In the genomic region with DNA sequence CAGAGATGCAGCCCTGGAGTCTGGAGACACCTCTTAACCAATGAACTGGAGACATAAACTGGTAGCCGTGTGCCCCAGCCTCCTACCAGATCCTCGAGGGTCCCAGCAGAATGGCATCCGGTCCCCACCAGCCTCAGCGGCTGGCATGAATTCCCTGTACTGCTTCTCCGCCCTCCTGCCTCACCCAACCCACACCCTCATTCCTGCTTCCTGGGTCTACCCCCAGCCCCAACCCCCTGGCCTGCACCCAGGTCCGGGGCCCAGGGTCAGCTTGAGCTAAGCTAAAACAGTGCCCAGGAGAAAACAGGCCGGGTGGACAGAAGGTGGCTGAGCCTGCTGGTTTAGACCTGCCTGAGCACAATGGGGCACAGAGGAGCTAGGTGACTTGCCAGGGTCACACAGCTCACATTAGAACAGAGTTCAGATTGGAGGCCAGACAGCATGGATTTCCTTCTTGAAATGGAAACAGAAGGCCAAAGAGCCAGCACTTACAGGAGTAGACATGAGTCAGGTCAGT, we compare ENCODE assay signal across 7 mouse cellular contexts. TPM values are rescaled to one million over a fixed set of nuclear protein-coding genes. Genes with fewer than 3 reads are reported as not detected.
DNase-seq lines count a peak whose midpoint lies in the region; ATAC-seq and TF ChIP-seq lines count a peak whose summit lies in the region.

No protein-coding gene starts in this region.

- peak overlapping the region; percentile 6; the same call in 1 of the 2 replicates for H3K4me3 ChIP-seq in lung, embryonic 15.5 days
- no peak overlapping the region for H3K4me3 ChIP-seq in forebrain, embryonic 14.5 days (ENCODE audit: low read depth, low read length)
- H3K4me3 ChIP-seq in limb, embryonic 11.5 days (ENCODE audit: low read depth, low read length) = no peak overlapping the region
- no peak overlapping the region for H3K4me3 ChIP-seq in small intestine, adult 2 months (ENCODE audit: low read depth, low read length)

- H3K27me3 ChIP-seq in lung, embryonic 15.5 days = no peaks in the 10 kb centered on the region
- H3K27me3 ChIP-seq in forebrain, embryonic 14.5 days (replicated peaks; ENCODE audit: control insufficient read depth, insufficient read depth, low read length) = no peaks in the 10 kb centered on the region
- no peaks in the 10 kb centered on the region for H3K27me3 ChIP-seq in limb, embryonic 11.5 days (ENCODE audit: control insufficient read depth, insufficient read depth, low read length)
- H3K27me3 ChIP-seq in small intestine, adult 2 months (ENCODE audit: control insufficient read depth, insufficient read depth, low read length) = no peaks in the 10 kb centered on the region

- H3K9ac ChIP-seq in lung, embryonic 15.5 days = peak overlapping the region; percentile 14
- peak overlapping the region; percentile 45 for H3K9ac ChIP-seq in forebrain, embryonic 14.5 days (ENCODE audit: low read length)
- no peak overlapping the region for H3K9ac ChIP-seq in limb, embryonic 11.5 days (ENCODE audit: low read length)

- 37% methylated on average over 7 of the region's 7 CpGs for WGBS in lung, embryonic 15.5 days
- WGBS in forebrain, embryonic 14.5 days = 59% methylated on average over 7 of the region's 7 CpGs
- WGBS in limb, embryonic 11.5 days = 66% methylated on average over 7 of the region's 7 CpGs
- WGBS in small intestine, adult 2 months = 18% methylated on average over 7 of the region's 7 CpGs

- TF ChIP-seq POLR2A in small intestine, adult 2 months (IDR thresholded peaks at IDR 0.05; ENCODE audit: low read depth, low read length) = no peak

- no peak for TF ChIP-seq CTCF in small intestine, adult 2 months (IDR thresholded peaks at IDR 0.05; ENCODE audit: extremely low read depth, insufficient read length, insufficient replicate concordance, low read depth, low read length)

- H3K4me2 ChIP-seq in lung, embryonic 15.5 days = peak overlapping the region; percentile 46
- peak overlapping the region; percentile 31 for H3K4me2 ChIP-seq in forebrain, embryonic 14.5 days (ENCODE audit: low read length)
- H3K4me2 ChIP-seq in limb, embryonic 11.5 days (ENCODE audit: low read depth, severe bottlenecking) = peak overlapping the region; percentile 20; the same call in 1 of the 2 replicates

- 0 out of 2 replicates have a peak, but pooled peaks have one; percentile 3 for ATAC-seq in lung, embryonic 15.5 days (ENCODE audit: borderline replicate concordance, extremely low read depth, low FRiP score, low TSS enrichment)
- ATAC-seq in forebrain, embryonic 14.5 days = no peak
- no peak for ATAC-seq in limb, embryonic 11.5 days (ENCODE audit: insufficient number of reproducible peaks, low FRiP score, low TSS enrichment, low read depth)

- H3K27ac ChIP-seq in lung, embryonic 15.5 days = peak overlapping the region; percentile 86
- peak overlapping the region; percentile 71 for H3K27ac ChIP-seq in forebrain, embryonic 14.5 days (ENCODE audit: low read depth, low read length)
- H3K27ac ChIP-seq in limb, embryonic 11.5 days (replicated peaks; ENCODE audit: low read depth, low read length) = no peak overlapping the region; the same call in 1 of the 2 replicates
- H3K27ac ChIP-seq in small intestine, adult 2 months (ENCODE audit: insufficient read depth, low read depth, low read length) = 0 out of 2 replicates have a peak overlapping the region, but pooled peaks have one; percentile 0

- DNase-seq in lung, postnatal 36 days = no peak
- DNase-seq in forebrain, embryonic 14.5 days (ENCODE audit: low spot score) = no peak
- DNase-seq in limb, embryonic 11.5 days (ENCODE audit: low spot score) = no peak
- DNase-seq in adrenal gland, adult 18-20 months (ENCODE audit: low spot score in 2 of 2) = no peak
- no peak for DNase-seq in spleen, adult 12 weeks (ENCODE audit: low spot score)

- no peaks in the 10 kb centered on the region for H3K9me3 ChIP-seq in lung, embryonic 15.5 days
- H3K9me3 ChIP-seq in forebrain, embryonic 14.5 days (replicated peaks; ENCODE audit: control insufficient read depth, low read length) = no peaks in the 10 kb centered on the region
- H3K9me3 ChIP-seq in limb, embryonic 11.5 days (ENCODE audit: control insufficient read depth, low read length) = no peaks in the 10 kb centered on the region

- peaks cover 53% of the 10 kb centered on the region for H3K4me1 ChIP-seq in lung, embryonic 15.5 days
- H3K4me1 ChIP-seq in forebrain, embryonic 14.5 days (ENCODE audit: control insufficient read depth, insufficient read depth, low read length) = peaks cover 46% of the 10 kb centered on the region
- H3K4me1 ChIP-seq in limb, embryonic 11.5 days (ENCODE audit: control insufficient read depth, insufficient read depth, low read length) = peaks cover 41% of the 10 kb centered on the region
- H3K4me1 ChIP-seq in small intestine, adult 2 months (ENCODE audit: control insufficient read depth, insufficient read depth, insufficient read length, low read length) = peaks cover 47% of the 10 kb centered on the region

- H3K36me3 ChIP-seq in lung, embryonic 15.5 days = no peaks in the 10 kb centered on the region
- H3K36me3 ChIP-seq in forebrain, embryonic 14.5 days (ENCODE audit: control insufficient read depth, insufficient read depth, low read length) = no peaks in the 10 kb centered on the region
- H3K36me3 ChIP-seq in limb, embryonic 11.5 days (ENCODE audit: control insufficient read depth, insufficient read depth, low read length) = no peaks in the 10 kb centered on the region
- 0 out of 2 replicates have a peak, but pooled peaks cover 2% of the 10 kb centered on the region for H3K36me3 ChIP-seq in small intestine, adult 2 months (ENCODE audit: control insufficient read depth, insufficient read depth, low read length)

RNA-seq across cellular contexts. Expression of a gene that starts 8.2 kb away (rescaled TPM):
- 65.8 and 68.1 TPM in 2 replicates for polyA plus RNA-seq in lung, embryonic 15.5 days (2015; fragmentation: Nextera tagmentation; extraction: Ambion mirVana)
- polyA plus RNA-seq in forebrain, embryonic 14.5 days (2014; fragmentation: Nextera tagmentation; extraction: Ambion mirVana) = 403 and 455 TPM in 2 replicates
- 181 and 197 TPM in 2 replicates for polyA plus RNA-seq in limb, embryonic 11.5 days (2014; fragmentation: Nextera tagmentation; extraction: Ambion mirVana)
- polyA plus RNA-seq in small intestine, adult 2 months (2012; rRNA removed) = 206 and 264 TPM in 2 replicates
- total RNA-seq in adrenal gland, adult 18-20 months (2021) = 10 to 100 TPM; 43.6 to 52.1 TPM

RNA-seq across cellular contexts. Expression of a gene that starts 29.9 kb away (rescaled TPM):
- polyA plus RNA-seq in lung, embryonic 15.5 days (2015; fragmentation: Nextera tagmentation; extraction: Ambion mirVana) = 13.7 and 14.7 TPM in 2 replicates
- 11.9 and 12.5 TPM in 2 replicates for polyA plus RNA-seq in forebrain, embryonic 14.5 days (2014; fragmentation: Nextera tagmentation; extraction: Ambion mirVana)
- polyA plus RNA-seq in limb, embryonic 11.5 days (2014; fragmentation: Nextera tagmentation; extraction: Ambion mirVana) = 5.3 and 6.6 TPM in 2 replicates
- 11.5 and 23.8 TPM in 2 replicates for polyA plus RNA-seq in small intestine, adult 2 months (2012; rRNA removed)
- total RNA-seq in adrenal gland, adult 18-20 months (2021) = 1 to 10 TPM; 4.9 to 5.8 TPM

RNA-seq across cellular contexts. Expression of a gene that starts 53.9 kb away (rescaled TPM):
- polyA plus RNA-seq in lung, embryonic 15.5 days (2015; fragmentation: Nextera tagmentation; extraction: Ambion mirVana) = 12.3 and 14.8 TPM in 2 replicates
- 5.1 and 6.0 TPM in 2 replicates for polyA plus RNA-seq in forebrain, embryonic 14.5 days (2014; fragmentation: Nextera tagmentation; extraction: Ambion mirVana)
- 7.0 and 10.3 TPM in 2 replicates for polyA plus RNA-seq in limb, embryonic 11.5 days (2014; fragmentation: Nextera tagmentation; extraction: Ambion mirVana)
- 4.6 and 7.4 TPM in 2 replicates for polyA plus RNA-seq in small intestine, adult 2 months (2012; rRNA removed)
- total RNA-seq in adrenal gland, adult 18-20 months (2021) = 1 to 10 TPM; 8.4 to 9.7 TPM
